Mouse (Mus musculus): Measurements from ENCODE around the gene Gtf3c5. TPM values are rescaled to one million over a fixed set of nuclear protein-coding genes. Genes with fewer than 3 reads are reported as not detected.

Gtf3c5 gene
- polyA plus RNA-seq (2017; shearing (Covaris generic)): 10 to 100 TPM; 18.5 to 27.0 TPM

- no peak for ATAC-seq
Observed at GRCm38 (mm10) chr2:28583651-28584050, at the start of gene Gtf3c5. Gene Gtf3c5, minus strand, starts transcription at chr2:28583751.

- no peak for ATAC-seq
Observed at GRCm38 (mm10) chr2:28633136-28633535, 49.6 kb upstream of the Gtf3c5 start.

DNA sequence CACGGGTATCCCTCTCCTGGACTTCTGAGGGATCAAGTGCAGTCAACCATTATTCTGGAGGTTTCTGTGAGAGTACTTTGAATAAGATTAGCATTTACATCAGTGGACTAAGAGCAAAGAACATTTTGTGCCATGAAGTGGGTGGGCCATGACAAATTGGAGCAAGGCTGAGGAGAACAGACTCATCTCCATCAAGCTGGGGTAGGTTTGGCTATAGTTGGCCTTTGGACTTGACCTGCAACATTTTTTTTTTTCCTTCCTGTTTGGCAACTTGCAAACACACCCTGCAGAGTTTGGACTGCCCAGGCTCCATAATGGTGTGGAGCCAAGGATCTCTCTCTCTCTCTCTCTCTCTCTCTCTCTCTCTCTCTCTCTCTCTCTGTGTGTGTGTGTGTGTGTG is 49.1 kb upstream of the Gtf3c5 start:
- ATAC-seq: no peak

DNA sequence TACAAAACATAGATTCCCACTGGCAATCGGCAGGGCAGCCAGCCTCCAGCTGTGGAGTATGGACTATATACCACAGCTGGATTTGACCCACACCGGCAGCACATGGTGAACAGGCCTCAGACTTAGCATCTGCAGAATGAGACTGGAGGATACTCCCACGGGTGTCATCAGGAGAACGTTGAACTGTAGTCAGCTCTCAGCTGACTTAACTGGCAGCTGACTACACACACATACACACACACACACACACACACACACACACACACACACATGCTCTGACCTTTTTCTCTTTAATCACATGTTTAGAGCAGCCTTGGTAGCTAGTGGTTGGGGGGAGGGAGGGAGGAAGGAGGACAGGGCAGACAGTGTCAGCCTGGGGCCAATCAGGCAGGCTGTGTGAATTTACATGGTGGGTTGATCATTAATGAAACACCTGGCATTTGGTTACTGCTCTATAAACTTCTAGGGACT is 46.4 kb upstream of the Gtf3c5 start:
- no peak for ATAC-seq

DNA sequence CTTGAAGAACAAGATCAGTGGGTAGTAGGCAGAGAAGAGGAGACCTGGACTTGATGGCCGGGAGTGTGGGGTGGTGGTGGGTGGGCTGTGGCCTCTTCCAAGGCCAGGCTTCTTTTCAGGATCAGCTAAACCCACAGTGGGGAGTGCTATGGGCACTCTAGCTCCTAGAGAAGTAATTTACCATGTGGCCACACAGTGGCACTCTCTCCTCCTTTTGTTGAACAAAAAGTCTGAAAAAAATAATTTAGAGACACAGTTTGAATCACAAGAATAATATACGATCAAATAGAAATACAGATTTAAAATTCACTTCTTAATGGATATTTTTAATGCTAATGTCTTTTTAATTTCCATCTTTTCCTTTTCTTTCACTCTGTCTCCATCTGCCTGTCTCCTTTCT is 44.5 kb upstream of the Gtf3c5 start:
- no peak for ATAC-seq

- no peak for ATAC-seq
Observed at GRCm38 (mm10) chr2:28626038-28626437, 42.5 kb upstream of the Gtf3c5 start.

- ATAC-seq: no peak
Observed at GRCm38 (mm10) chr2:28624870-28625269, 41.3 kb upstream of the Gtf3c5 start.

- ATAC-seq: no peak
Observed at GRCm38 (mm10) chr2:28622521-28623124, 39.1 kb upstream of the Gtf3c5 start.

- no peak for ATAC-seq
Observed at GRCm38 (mm10) chr2:28621664-28622171, 38.2 kb upstream of the Gtf3c5 start, which contains the start of gene Gfi1b. Gene Gfi1b, minus strand, starts transcription at chr2:28621982.

DNA sequence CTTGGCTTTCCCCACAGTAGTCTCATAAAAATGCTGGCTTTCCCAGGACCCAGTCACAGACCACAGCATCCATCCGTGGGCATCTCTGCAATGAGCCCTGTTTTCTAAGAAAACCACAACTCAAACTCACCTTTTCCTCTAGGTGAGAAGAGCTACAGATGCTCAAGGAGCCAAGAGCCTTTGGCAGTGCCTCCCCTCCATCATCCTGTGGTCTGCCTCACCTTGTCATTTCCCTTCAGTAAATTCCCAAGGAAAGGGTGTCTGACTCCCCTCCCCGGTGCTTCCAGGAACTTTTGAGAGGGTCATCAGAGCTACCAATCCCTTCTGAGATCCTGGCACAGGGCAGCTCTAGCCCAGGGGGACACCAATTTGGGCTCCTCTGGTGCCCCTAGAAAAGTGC is 37.6 kb upstream of the Gtf3c5 start:
- ATAC-seq: no peak

GRCm38 (mm10) chr2:28620522-28620921 is 37.0 kb upstream of the Gtf3c5 start:
- ATAC-seq: no peak

DNA sequence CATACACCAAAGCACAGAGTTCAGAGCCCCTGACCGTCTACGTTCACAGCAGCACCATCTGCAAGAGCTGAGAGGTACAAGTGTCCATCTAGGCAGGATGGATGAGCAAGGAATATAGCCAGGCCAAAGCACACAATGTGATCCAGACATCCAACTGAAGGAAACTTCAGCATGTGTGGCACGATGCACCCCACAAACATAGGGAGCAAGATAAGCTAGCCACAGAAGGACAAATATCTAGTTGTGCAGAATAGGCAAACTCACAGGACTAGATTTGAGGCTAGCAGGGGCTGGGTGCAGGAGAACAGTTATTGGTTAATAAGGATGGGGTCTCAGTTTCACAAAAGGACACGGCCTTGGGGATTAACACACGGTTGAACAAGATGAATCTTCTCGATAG is 35.8 kb upstream of the Gtf3c5 start:
- no peak for ATAC-seq

DNA sequence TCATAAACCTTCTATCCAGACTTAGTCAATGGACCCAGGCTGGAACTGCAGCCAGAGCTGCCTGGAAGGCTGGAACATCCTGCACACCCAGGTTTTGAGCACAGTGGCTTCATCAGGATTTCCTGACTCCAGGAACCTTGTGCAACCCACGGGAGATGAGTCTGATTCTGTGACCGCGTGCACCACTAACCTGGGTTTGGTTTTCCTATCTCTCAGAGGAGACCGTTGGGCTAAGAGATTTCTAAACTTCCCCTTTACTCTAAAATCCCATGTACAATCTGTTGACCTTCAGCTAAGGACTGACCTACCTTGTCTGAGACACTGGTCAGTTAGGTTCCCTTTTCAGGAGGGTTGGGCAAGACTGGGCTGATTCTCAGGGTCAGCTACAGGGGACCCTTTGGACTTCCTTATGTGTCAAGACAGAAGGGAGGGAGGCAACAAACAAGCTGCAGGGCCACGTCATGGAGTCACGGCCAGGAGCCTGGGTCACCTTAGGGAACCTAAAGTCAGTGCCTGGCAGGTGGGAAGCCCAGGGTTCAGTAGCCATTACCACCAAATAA is 35.3 kb upstream of the Gtf3c5 start:
- no peak for ATAC-seq

DNA sequence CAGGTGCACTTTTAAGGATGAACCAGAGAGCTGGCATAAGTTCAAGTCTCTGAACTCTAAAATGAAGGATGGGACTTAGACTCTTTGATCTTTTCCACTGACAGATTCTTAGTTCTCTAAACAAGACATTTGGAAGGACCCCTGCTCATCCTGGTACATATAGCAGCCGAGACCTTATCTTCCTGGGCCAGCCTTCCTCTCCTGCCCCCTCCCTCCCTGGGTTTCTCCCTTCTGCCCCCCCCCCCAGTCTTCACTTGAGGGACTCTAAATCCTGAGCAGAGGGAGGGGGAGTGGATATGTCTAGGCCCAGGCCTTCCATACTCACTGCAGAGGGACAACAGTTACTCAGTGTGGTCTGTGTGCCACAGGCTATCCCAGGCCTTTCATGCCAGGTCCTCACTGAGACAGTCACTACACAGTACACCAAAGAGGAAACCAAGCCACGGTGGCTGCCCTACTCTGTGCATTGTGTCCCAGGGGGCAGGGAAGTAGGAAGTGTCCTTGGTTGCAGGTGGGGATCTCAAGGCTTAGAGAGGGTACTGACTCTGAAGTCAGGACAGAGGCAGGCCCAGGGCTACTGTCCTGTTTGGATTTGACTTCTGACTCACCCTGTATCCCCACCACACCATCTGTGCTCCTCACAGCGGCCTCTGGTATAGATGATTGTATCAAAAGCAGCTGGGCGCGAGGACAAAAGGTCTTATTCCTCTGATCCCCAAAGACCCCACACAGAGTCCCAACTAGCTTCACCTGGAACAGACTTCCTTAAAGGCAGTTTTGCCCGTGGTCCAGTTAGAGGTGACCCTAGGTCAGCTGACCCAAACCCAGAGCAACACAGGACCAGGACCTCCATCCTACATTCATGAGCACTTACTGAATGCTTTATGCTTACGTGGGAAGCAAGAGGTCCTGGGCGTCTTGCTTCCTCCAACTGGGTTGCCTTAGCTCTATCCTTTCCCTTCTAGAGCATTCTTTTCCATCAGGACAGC is 34.2 kb upstream of the Gtf3c5 start:
- ATAC-seq: no peak

- ATAC-seq: no peak
Observed at GRCm38 (mm10) chr2:28616874-28617273, 33.3 kb upstream of the Gtf3c5 start.

GRCm38 (mm10) chr2:28616358-28616757 is 32.8 kb upstream of the Gtf3c5 start:
- ATAC-seq: no peak

DNA sequence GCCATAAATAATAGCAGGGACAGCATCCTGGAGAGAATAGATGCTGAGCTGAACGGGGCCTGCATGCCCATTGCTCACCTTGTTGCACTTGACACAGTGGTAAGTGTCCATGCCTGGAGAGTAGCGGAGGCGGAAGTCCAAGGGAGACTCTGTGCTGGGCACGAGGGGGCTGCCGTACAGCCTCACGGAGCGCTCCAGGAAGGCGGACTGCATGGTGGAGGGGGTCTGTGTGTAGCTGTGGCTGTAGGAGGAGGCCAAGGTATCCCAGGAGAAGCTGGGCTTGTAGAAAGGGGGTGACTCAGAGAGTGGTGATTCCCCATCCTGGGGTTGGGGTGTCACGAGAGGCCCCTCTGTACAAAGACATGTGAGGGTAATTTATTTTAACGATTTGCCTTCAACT is 30.0 kb upstream of the Gtf3c5 start:
- no peak for ATAC-seq

DNA sequence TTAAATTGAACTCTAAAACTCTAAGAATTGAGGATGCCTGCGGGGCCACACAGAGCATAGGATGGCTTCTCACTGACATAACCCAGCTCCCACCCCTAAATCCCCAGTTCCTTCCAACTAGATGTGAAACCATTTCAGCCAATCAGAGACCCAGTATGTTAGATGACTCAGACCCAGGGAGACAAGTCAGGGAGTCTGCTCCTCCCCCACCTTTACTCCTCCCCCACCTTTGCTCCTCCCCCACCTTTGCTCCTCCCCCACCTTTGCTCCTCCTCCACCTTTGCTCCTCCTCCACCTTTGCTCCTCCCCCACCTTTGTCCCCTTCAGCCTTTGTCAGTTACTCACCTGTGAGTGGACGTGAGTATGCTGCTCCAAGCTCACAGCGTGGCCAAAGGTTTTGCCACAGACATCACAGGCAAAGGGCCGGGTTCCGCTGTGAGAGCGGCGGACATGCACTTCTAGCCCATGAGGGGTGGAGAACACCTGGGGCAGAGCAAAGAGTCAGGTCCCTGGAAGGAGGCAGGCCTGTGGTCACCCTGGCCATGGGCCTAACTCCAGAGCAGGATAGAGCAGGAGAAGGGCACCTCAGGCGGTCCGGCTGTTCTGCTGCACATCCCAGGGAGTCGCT is 29.0 kb upstream of the Gtf3c5 start:
- ATAC-seq: no peak

- no peak for ATAC-seq
Observed at GRCm38 (mm10) chr2:28611407-28611787, 27.8 kb upstream of the Gtf3c5 start.

DNA sequence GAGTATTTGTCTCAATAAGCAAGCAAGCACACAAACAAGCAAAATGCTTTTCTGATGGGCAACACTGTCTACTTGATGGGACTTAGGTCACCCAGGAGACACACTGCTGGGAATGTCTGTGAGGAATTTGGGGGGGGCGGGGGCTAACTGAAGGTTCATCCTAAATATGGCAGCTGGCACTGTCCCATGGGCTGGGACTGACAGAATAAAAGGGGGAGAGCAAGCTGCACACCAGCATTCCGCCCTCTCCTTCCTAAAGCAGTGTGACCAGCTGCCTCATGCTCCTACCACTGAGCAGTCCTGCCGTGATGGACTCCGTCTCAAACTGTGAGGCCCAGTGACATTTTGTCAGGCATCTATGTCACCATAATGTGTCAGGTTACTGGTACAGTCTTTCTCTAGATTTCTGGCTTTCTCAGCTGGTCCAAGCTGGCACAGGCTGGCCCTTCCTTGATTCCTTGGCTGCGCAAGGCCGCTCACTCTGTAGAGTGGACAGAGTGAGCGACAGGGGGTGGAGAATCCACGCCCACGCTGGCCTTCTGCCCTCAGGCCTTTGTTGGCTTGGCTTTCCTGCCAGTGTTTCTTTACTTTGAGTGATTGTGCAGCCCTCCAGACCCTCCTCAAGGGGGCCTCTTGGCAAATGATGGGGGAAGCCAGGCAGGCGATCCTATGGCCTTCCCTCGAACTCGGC is 27.3 kb upstream of the Gtf3c5 start:
- ATAC-seq: no peak

DNA sequence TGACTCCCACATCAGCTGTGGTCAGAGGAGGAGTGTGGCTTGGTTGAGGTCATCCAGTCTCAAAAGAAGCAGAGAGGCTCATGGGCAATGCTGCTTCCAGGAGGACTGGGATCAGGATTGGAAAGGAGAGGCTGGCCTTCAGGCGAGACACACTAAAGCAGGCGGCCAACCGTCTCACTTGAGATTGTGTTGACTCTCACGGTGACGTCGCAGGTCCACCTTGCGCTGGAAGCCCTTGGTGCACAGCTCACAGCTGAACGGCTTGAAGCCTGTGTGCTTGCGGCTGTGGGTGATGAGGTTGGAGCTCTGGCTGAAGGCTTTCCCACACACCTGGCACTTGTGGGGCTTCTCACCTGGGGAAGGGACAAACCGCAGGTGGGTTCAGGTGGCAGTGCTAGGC is 26.3 kb upstream of the Gtf3c5 start:
- no peak for ATAC-seq

Measured in CD4-positive, CD25-positive, alpha-beta regulatory T cell, adult 4 months (primary cell).